Mouse (Mus musculus) mouse trophoblast stem cell (cell line): ENCODE data around the gene Tbc1d1.

ENCODE experiments used
- in situ Hi-C, 2 experiments: fragments of 300-500 bp; cut with MseI, MboI; formaldehyde crosslinking; loops; 2 replicates in 1 of 2; 3 replicates in 1 of 2; pipeline ENCODE4 v1.15.1; 2025

Tbc1d1 gene

GRCm38 (mm10) chr5:64160705-64161391 is 4.7 kb downstream of the Tbc1d1 start:
- in situ Hi-C loops, result no loop called here

GRCm38 (mm10) chr5:64161917-64162316 is 5.8 kb downstream of the Tbc1d1 start:
- in situ Hi-C loops, result no loop called here

- in situ Hi-C loops, result no loop called here
These were observed 6.5 kb downstream of the Tbc1d1 start for GRCm38 (mm10) chr5:64162582-64162981.

- in situ Hi-C loops, result no loop called here
These were observed 8.3 kb downstream of the Tbc1d1 start for GRCm38 (mm10) chr5:64164414-64164813.

GRCm38 (mm10) chr5:64165826-64166225 is 9.7 kb downstream of the Tbc1d1 start:
- in situ Hi-C loops, result no loop called here

GRCm38 (mm10) chr5:64168990-64169540 is 13.0 kb downstream of the Tbc1d1 start:
- in situ Hi-C loops, result no loop called here

- in situ Hi-C loops, result no loop called here
These were observed 16.8 kb downstream of the Tbc1d1 start for GRCm38 (mm10) chr5:64172884-64173283.

- in situ Hi-C loops, result no loop called here
These were observed 17.2 kb downstream of the Tbc1d1 start for GRCm38 (mm10) chr5:64173302-64173701.

GRCm38 (mm10) chr5:64174429-64174935 is 18.4 kb downstream of the Tbc1d1 start:
- in situ Hi-C loops, result no loop called here

GRCm38 (mm10) chr5:64180548-64180947 is 24.4 kb downstream of the Tbc1d1 start:
- in situ Hi-C loops, result no loop called here

GRCm38 (mm10) chr5:64183712-64184111 is 27.6 kb downstream of the Tbc1d1 start:
- in situ Hi-C loops, result no loop called here

- in situ Hi-C loops, result no loop called here
These were observed 29.2 kb downstream of the Tbc1d1 start for GRCm38 (mm10) chr5:64185257-64185656.

GRCm38 (mm10) chr5:64186566-64186965 is 30.5 kb downstream of the Tbc1d1 start:
- in situ Hi-C loops, result no loop called here

GRCm38 (mm10) chr5:64188083-64188648 is 32.1 kb downstream of the Tbc1d1 start:
- in situ Hi-C loops, result no loop called here

- in situ Hi-C loops, result no loop called here
These were observed 34.8 kb downstream of the Tbc1d1 start for GRCm38 (mm10) chr5:64190892-64191291.

- in situ Hi-C loops, result no loop called here
These were observed 37.2 kb downstream of the Tbc1d1 start for GRCm38 (mm10) chr5:64193353-64193752.

- in situ Hi-C loops, result no loop called here
These were observed 40.3 kb downstream of the Tbc1d1 start for GRCm38 (mm10) chr5:64196250-64196865.

- in situ Hi-C loops, result no loop called here
These were observed 40.8 kb downstream of the Tbc1d1 start for GRCm38 (mm10) chr5:64196866-64197321.

- in situ Hi-C loops, result no loop called here
These were observed 42.5 kb downstream of the Tbc1d1 start for GRCm38 (mm10) chr5:64198624-64199023.

- in situ Hi-C loops, result loop anchor here (10.0 kb wide), 1 partner anchor 74 kb away; no protein-coding TSS in a partner anchor
These were observed 45.0 kb downstream of the Tbc1d1 start for GRCm38 (mm10) chr5:64201071-64201470.

- in situ Hi-C loops, result loop anchor here (10.0 kb wide), 1 partner anchor 72 kb away; no protein-coding TSS in a partner anchor
These were observed 46.2 kb downstream of the Tbc1d1 start for GRCm38 (mm10) chr5:64202306-64202705.

- in situ Hi-C loops, result loop anchor here (10.0 kb wide), 1 partner anchor 69 kb away; no protein-coding TSS in a partner anchor
These were observed 49.5 kb downstream of the Tbc1d1 start for GRCm38 (mm10) chr5:64205610-64206009.
